Mouse (Mus musculus): Measurements from ENCODE around the gene Cadm1. TPM values are rescaled to one million over a fixed set of nuclear protein-coding genes. Genes with fewer than 3 reads are reported as not detected.
A peak's percentile ranks its signal among the peaks of the same experiment; 100 is the strongest.

Cadm1 gene
- polyA plus RNA-seq, 1 experiment from 2014 or later, result 218 TPM

DNA sequence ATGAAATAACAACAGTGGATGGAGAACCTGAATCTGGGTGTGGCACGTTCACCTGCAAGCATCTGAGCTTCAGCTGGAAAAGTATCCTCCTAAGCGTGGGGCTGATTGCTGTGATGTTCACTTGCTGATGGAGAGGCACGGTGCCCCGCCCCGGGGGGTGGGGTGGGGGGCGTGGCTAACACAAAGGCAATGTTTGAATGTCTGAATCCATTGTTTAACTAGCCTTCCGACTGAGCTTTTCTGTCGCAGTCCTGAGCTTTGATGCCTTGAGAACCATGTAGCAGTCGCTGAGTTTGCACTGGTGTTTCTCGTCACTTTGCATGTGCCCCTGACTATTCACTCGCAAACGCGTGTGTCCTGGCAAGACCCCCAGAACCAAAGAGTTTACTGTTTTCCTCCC, 298.8 kb downstream of the Cadm1 start:
- WGBS, result 7% methylated on average over 13 of the region's 13 CpGs
- Histone ChIP-seq H3K27ac (ENCODE audit: low read depth, low read length) (no peak overlapping the region), H3K4me2 (ENCODE audit: low read length) (peak overlapping the region; percentile 32), H3K9me3 (ENCODE audit: control insufficient read depth, low read length) (no peaks in the 10 kb centered on the region), H3K4me3 (ENCODE audit: low read length) (peak overlapping the region; percentile 3), H3K27me3 (replicated peaks; ENCODE audit: control insufficient read depth, insufficient read depth, low read length) (no peaks in the 10 kb centered on the region), H3K9ac (ENCODE audit: low read depth, low read length) (0 out of 2 replicates have a peak overlapping the region, but pooled peaks have one; percentile 8), H3K4me1 (ENCODE audit: control insufficient read depth, insufficient read depth, low read depth, low read length) (peaks cover 11% of the 10 kb centered on the region), H3K36me3 (ENCODE audit: control insufficient read depth, insufficient read depth, low read length) (no peaks in the 10 kb centered on the region)
- no peak for ATAC-seq

DNA sequence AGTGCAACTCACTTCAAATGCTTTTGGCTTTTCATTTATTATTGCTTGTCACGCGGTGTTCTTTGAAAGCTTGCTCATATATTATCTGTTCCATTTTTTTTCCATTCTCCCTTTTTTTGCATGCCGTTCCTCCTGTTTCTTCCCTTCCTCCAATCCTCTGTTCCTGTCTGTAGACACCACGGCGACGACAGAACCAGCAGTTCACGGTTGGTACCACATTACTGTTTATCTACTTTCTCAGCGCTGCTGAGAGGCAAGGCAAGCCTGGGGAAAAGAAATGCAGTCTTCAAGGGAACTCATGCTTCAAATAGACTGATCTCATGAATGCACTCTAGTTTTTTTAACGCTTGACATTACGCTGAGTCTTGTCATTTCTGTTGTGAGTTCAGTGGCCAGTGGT, 299.2 kb downstream of the Cadm1 start:
- Histone ChIP-seq H3K4me3 (ENCODE audit: low read length) (no peak overlapping the region; the same call in 1 of the 2 replicates), H3K27me3 (replicated peaks; ENCODE audit: control insufficient read depth, insufficient read depth, low read length) (no peaks in the 10 kb centered on the region), H3K27ac (ENCODE audit: low read depth, low read length) (no peak overlapping the region), H3K9me3 (ENCODE audit: control insufficient read depth, low read length) (no peaks in the 10 kb centered on the region), H3K4me1 (ENCODE audit: control insufficient read depth, insufficient read depth, low read depth, low read length) (peaks cover 11% of the 10 kb centered on the region), H3K36me3 (ENCODE audit: control insufficient read depth, insufficient read depth, low read length) (no peaks in the 10 kb centered on the region), H3K4me2 (ENCODE audit: low read length) (peak overlapping the region; percentile 32), H3K9ac (ENCODE audit: low read depth, low read length) (no peak overlapping the region)
- WGBS, result 21% methylated on average over 10 of the region's 10 CpGs
- ATAC-seq, result no peak

- no peak for ATAC-seq
- H3K27me3 ChIP-seq (replicated peaks; ENCODE audit: control insufficient read depth, insufficient read depth, low read length), result no peaks in the 10 kb centered on the region
- H3K9me3 ChIP-seq (ENCODE audit: control insufficient read depth, low read length), result no peaks in the 10 kb centered on the region
- H3K9ac ChIP-seq (ENCODE audit: low read depth, low read length), result no peak overlapping the region
- H3K27ac ChIP-seq (ENCODE audit: low read depth, low read length), result no peak overlapping the region
- H3K4me2 ChIP-seq (ENCODE audit: low read length), result no peak overlapping the region
- no peak overlapping the region for H3K4me3 ChIP-seq (ENCODE audit: low read length)
- 43% methylated on average over 4 of the region's 4 CpGs for WGBS
- H3K4me1 ChIP-seq (ENCODE audit: control insufficient read depth, insufficient read depth, low read depth, low read length), result peaks cover 11% of the 10 kb centered on the region
- no peaks in the 10 kb centered on the region for H3K36me3 ChIP-seq (ENCODE audit: control insufficient read depth, insufficient read depth, low read length)
These were observed 299.9 kb downstream of the Cadm1 start for GRCm38 (mm10) chr9:47829846-47830245.

- H3K9ac ChIP-seq (ENCODE audit: low read depth, low read length), result no peak overlapping the region
- WGBS, result 54% methylated on average over 4 of the region's 4 CpGs
- no peaks in the 10 kb centered on the region for H3K27me3 ChIP-seq (replicated peaks; ENCODE audit: control insufficient read depth, insufficient read depth, low read length)
- H3K9me3 ChIP-seq (ENCODE audit: control insufficient read depth, low read length), result no peaks in the 10 kb centered on the region
- no peak overlapping the region for H3K4me3 ChIP-seq (ENCODE audit: low read length)
- no peak overlapping the region for H3K4me2 ChIP-seq (ENCODE audit: low read length)
- no peak for ATAC-seq
- H3K4me1 ChIP-seq (ENCODE audit: control insufficient read depth, insufficient read depth, low read depth, low read length), result peaks cover 11% of the 10 kb centered on the region
- H3K36me3 ChIP-seq (ENCODE audit: control insufficient read depth, insufficient read depth, low read length), result no peaks in the 10 kb centered on the region
- no peak overlapping the region for H3K27ac ChIP-seq (ENCODE audit: low read depth, low read length)
These were observed 301.4 kb downstream of the Cadm1 start for GRCm38 (mm10) chr9:47831412-47831811.

GRCm38 (mm10) chr9:47838170-47838569, 308.2 kb downstream of the Cadm1 start:
- Histone ChIP-seq H3K4me3 (ENCODE audit: low read length) (no peak overlapping the region), H3K9me3 (ENCODE audit: control insufficient read depth, low read length) (no peaks in the 10 kb centered on the region), H3K36me3 (ENCODE audit: control insufficient read depth, insufficient read depth, low read length) (no peaks in the 10 kb centered on the region), H3K4me1 (ENCODE audit: control insufficient read depth, insufficient read depth, low read depth, low read length) (peaks cover 5% of the 10 kb centered on the region), H3K4me2 (ENCODE audit: low read length) (no peak overlapping the region), H3K27ac (ENCODE audit: low read depth, low read length) (no peak overlapping the region), H3K9ac (ENCODE audit: low read depth, low read length) (no peak overlapping the region), H3K27me3 (replicated peaks; ENCODE audit: control insufficient read depth, insufficient read depth, low read length) (no peaks in the 10 kb centered on the region)
- ATAC-seq, result no peak
- WGBS, result 19% methylated on average over 8 of the region's 8 CpGs

- Histone ChIP-seq H3K27ac (ENCODE audit: low read depth, low read length) (no peak overlapping the region), H3K36me3 (ENCODE audit: control insufficient read depth, insufficient read depth, low read length) (no peaks in the 10 kb centered on the region), H3K9me3 (ENCODE audit: control insufficient read depth, low read length) (no peaks in the 10 kb centered on the region), H3K4me3 (ENCODE audit: low read length) (no peak overlapping the region), H3K27me3 (replicated peaks; ENCODE audit: control insufficient read depth, insufficient read depth, low read length) (no peaks in the 10 kb centered on the region), H3K9ac (ENCODE audit: low read depth, low read length) (no peak overlapping the region), H3K4me2 (ENCODE audit: low read length) (no peak overlapping the region), H3K4me1 (ENCODE audit: control insufficient read depth, insufficient read depth, low read depth, low read length) (peaks cover 7% of the 10 kb centered on the region)
- ATAC-seq, result peak; percentile 57; the same call in 1 of the 2 replicates
- WGBS, result 15% methylated on average over 15 of the region's 15 CpGs
These were observed 309.1 kb downstream of the Cadm1 start for GRCm38 (mm10) chr9:47838890-47839691.

GRCm38 (mm10) chr9:47839692-47840025, 309.7 kb downstream of the Cadm1 start:
- no peak overlapping the region for H3K27ac ChIP-seq (ENCODE audit: low read depth, low read length)
- 66% methylated on average over 10 of the region's 10 CpGs for WGBS
- ATAC-seq, result no peak; the same call in 1 of the 2 replicates
- H3K9me3 ChIP-seq (ENCODE audit: control insufficient read depth, low read length), result no peaks in the 10 kb centered on the region
- peaks cover 7% of the 10 kb centered on the region for H3K4me1 ChIP-seq (ENCODE audit: control insufficient read depth, insufficient read depth, low read depth, low read length)
- H3K9ac ChIP-seq (ENCODE audit: low read depth, low read length), result no peak overlapping the region
- H3K27me3 ChIP-seq (replicated peaks; ENCODE audit: control insufficient read depth, insufficient read depth, low read length), result no peaks in the 10 kb centered on the region
- H3K4me2 ChIP-seq (ENCODE audit: low read length), result no peak overlapping the region
- H3K4me3 ChIP-seq (ENCODE audit: low read length), result no peak overlapping the region
- H3K36me3 ChIP-seq (ENCODE audit: control insufficient read depth, insufficient read depth, low read length), result no peaks in the 10 kb centered on the region

- Histone ChIP-seq H3K27ac (ENCODE audit: low read depth, low read length) (no peak overlapping the region), H3K9ac (ENCODE audit: low read depth, low read length) (no peak overlapping the region), H3K9me3 (ENCODE audit: control insufficient read depth, low read length) (no peaks in the 10 kb centered on the region), H3K4me3 (ENCODE audit: low read length) (no peak overlapping the region), H3K4me1 (ENCODE audit: control insufficient read depth, insufficient read depth, low read depth, low read length) (peaks cover 11% of the 10 kb centered on the region), H3K27me3 (replicated peaks; ENCODE audit: control insufficient read depth, insufficient read depth, low read length) (no peaks in the 10 kb centered on the region), H3K4me2 (ENCODE audit: low read length) (no peak overlapping the region), H3K36me3 (ENCODE audit: control insufficient read depth, insufficient read depth, low read length) (no peaks in the 10 kb centered on the region)
- 61% methylated on average over 6 of the region's 6 CpGs for WGBS
- ATAC-seq, result no peak
These were observed 313.4 kb downstream of the Cadm1 start for GRCm38 (mm10) chr9:47843328-47843727.

- Histone ChIP-seq H3K4me3 (ENCODE audit: low read length) (no peak overlapping the region), H3K36me3 (ENCODE audit: control insufficient read depth, insufficient read depth, low read length) (no peaks in the 10 kb centered on the region), H3K4me1 (ENCODE audit: control insufficient read depth, insufficient read depth, low read depth, low read length) (peaks cover 11% of the 10 kb centered on the region), H3K9me3 (ENCODE audit: control insufficient read depth, low read length) (no peaks in the 10 kb centered on the region), H3K9ac (ENCODE audit: low read depth, low read length) (no peak overlapping the region), H3K4me2 (ENCODE audit: low read length) (no peak overlapping the region), H3K27ac (ENCODE audit: low read depth, low read length) (no peak overlapping the region), H3K27me3 (replicated peaks; ENCODE audit: control insufficient read depth, insufficient read depth, low read length) (no peaks in the 10 kb centered on the region)
- WGBS, result 53% methylated on average over 10 of the region's 10 CpGs
- no peak for ATAC-seq
These were observed 316.3 kb downstream of the Cadm1 start for GRCm38 (mm10) chr9:47846275-47846674.

All from hindbrain, embryonic 16.5 days (tissue).